Mouse (Mus musculus) hindbrain, postnatal 0 days (tissue): Measurements from ENCODE around the gene Nsun7. TPM values are rescaled to one million over a fixed set of nuclear protein-coding genes. Genes with fewer than 3 reads are reported as not detected.
"Not testable (repeated sequence)": the region's sequence is repeated elsewhere in the genome, so short reads cannot be mapped to it uniquely, and the experiment has no call there.

Experiments used
- ATAC-seq: fragments of 200-750 bp; cut with Nextera tagmentation; 2 replicates; pipeline ENCODE4 v1.8.0; 2017; ENCODE audit warnings: mild to moderate bottlenecking, moderate TSS enrichment, moderate library complexity
- DNase-seq: peaks from one replicate; pipeline ENCODE4 v3.0.0-alpha.2; 2015; ENCODE audit warnings: low spot score
- H3K27ac ChIP-seq: fragments of 300-500 bp; sonication (generic); 2 replicates; pipeline ENCODE4 v1.5.1; 2014; ENCODE audit warnings: mild to moderate bottlenecking
- H3K27me3 ChIP-seq: fragments of 300-500 bp; sonication (generic); 2 replicates; pipeline ENCODE4 v1.6.1; 2014; ENCODE audit warnings: low read length, mixed read lengths; ENCODE audit not compliant: insufficient read depth
- H3K36me3 ChIP-seq: fragments of 300-500 bp; sonication (generic); 2 replicates; pipeline ENCODE4 v1.6.1; 2014; ENCODE audit warnings: low read length, mixed read lengths; ENCODE audit not compliant: insufficient read depth
- H3K4me1 ChIP-seq: fragments of 300-500 bp; sonication (generic); 2 replicates; pipeline ENCODE4 v1.6.1; 2014; ENCODE audit warnings: antibody characterized with exemption, low read length, mixed read lengths; ENCODE audit not compliant: insufficient read depth
- H3K4me2 ChIP-seq: fragments of 300-500 bp; sonication (generic); 2 replicates; pipeline ENCODE4 v1.6.1; 2014; ENCODE audit warnings: low read depth, mild to moderate bottlenecking, low read length, moderate library complexity, mixed read lengths
- H3K4me3 ChIP-seq: fragments of 300-500 bp; sonication (generic); 2 replicates; pipeline ENCODE4 v1.5.1; 2014; ENCODE audit warnings: low read length
- H3K9ac ChIP-seq: fragments of 300-500 bp; sonication (generic); replicated peaks from 2 replicates; pipeline ENCODE4 v1.6.1; 2014; ENCODE audit warnings: mild to moderate bottlenecking, low read length, moderate library complexity, mixed read lengths
- H3K9me3 ChIP-seq: fragments of 300-500 bp; sonication (generic); 2 replicates; pipeline ENCODE4 v1.6.1; 2016; ENCODE audit warnings: low read length, mixed read lengths
- CTCF ChIP-seq: IDR thresholded peaks from 2 replicates; pipeline ENCODE4 v1.5.1; 2016; ENCODE audit warnings: antibody characterized with exemption, control low read depth, low read depth
- WGBS: fragments of 180-500 bp; shearing (Covaris S2); extraction: QIAGEN DNeasy Blood & Tissue Kit; methylation state at CpG from one replicate; pipeline ENCODE4 v1.1.7; 2014; 5-methylcytosine and 5-hydroxymethylcytosine counted together
- polyA plus RNA-seq: library from polyadenylated mRNA; unstranded; fragments of >200 nt; fragmentation: Nextera tagmentation; extraction: Ambion mirVana; gene quantifications from 2 replicates; pipeline ENCODE4 v1.2.1, GENCODE M21; 2015
- total RNA-seq: library from RNA; depleted of rRNA; stranded (reverse); fragments of >200 nt; gene quantifications from 2 replicates; pipeline ENCODE4 v1.2.3, GENCODE M21; 2014

The Nsun7 gene
- total and polyA plus RNA-seq, 2 experiments from 2014 or later, result 3.0 to 3.7 TPM

DNA sequence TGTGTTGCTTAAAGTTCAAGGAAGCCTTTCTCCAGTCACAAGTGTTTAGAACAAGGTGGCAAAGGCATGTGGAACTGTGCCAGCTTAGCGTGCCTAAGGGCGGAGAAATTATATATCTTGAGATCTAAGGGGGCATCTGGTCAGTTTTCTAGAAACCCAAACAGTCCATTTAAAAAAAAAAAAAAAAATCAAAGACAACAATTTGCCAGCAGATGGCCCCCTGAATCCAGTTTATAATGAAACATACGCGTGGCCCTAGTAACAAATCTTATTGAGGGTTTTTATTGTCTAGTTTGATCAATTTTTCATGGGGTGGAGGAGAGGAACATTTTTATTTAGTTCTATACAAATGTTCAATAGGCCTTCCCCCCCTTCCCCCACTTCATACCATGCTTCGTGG, 6.5 kb upstream of the Nsun7 start:
- TF ChIP-seq CTCF, result peak; percentile 52
- ATAC-seq (no peak), DNase-seq (peak; percentile 66)
- WGBS, result 45% methylated on average over 5 of the region's 5 CpGs
- Histone ChIP-seq H3K4me1 (no peaks in the 10 kb centered on the region), H3K9me3 (no peaks in the 10 kb centered on the region), H3K36me3 (no peaks in the 10 kb centered on the region), H3K4me2 (no peak overlapping the region), H3K27ac (no peak overlapping the region), H3K27me3 (no peaks in the 10 kb centered on the region), H3K4me3 (no peak overlapping the region), H3K9ac (no peak overlapping the region)

DNA sequence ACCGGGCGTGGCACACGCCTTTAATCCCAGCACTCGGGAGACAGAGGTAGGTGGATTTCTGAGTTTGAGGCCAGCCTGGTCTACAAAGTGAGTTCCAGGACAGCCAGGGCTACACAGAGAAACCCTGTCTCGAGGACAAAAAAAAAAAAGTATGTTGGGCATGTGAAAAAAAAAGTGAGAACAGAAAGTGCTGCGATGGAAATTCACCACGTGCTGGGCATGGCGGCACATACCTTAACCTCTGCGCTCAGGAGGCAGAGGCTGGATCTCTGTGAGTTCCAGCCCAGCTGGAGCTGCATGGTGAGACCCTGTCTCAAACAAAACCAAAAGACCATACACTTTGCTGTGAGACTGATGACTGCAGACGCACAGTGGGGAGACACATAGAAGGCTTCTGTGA, 4.7 kb upstream of the Nsun7 start:
- no peak for TF ChIP-seq CTCF
- DNase-seq, result no peak
- Histone ChIP-seq H3K27me3 (no peaks in the 10 kb centered on the region), H3K4me1 (no peaks in the 10 kb centered on the region), H3K36me3 (no peaks in the 10 kb centered on the region), H3K9me3 (no peaks in the 10 kb centered on the region), H3K4me2 (no peak overlapping the region), H3K4me3 (no peak overlapping the region), H3K9ac (no peak overlapping the region), H3K27ac (no peak overlapping the region)
- no peak for ATAC-seq
- WGBS, result 90% methylated on average over 10 of the region's 10 CpGs

DNA sequence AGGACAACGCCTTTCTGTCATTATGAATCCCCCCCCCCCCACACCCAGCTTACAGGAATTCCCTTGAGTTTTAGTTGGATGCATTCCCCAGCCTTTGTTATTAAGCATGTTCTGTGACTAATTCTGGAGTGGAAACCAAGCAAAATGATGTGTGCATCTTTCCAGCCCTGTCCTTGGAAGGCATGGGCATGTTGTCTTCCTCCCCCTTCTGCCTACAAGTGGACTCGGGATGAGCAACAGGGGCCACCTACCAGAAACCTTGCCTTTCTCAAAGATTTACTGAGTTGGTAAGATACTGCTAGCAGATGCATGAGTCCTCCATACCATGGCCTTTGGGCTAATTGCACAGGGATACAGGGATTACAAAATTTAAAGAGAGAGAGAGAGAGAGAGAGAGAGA, 697 bp upstream of the Nsun7 start:
- Histone ChIP-seq H3K4me1 (no peaks in the 10 kb centered on the region), H3K4me3 (no peak overlapping the region), H3K9ac (no peak overlapping the region), H3K4me2 (no peak overlapping the region), H3K27ac (no peak overlapping the region), H3K9me3 (no peaks in the 10 kb centered on the region), H3K36me3 (no peaks in the 10 kb centered on the region), H3K27me3 (no peaks in the 10 kb centered on the region)
- no peak for ATAC-seq
- WGBS, result 55% methylated on average over 2 of the region's 2 CpGs
- no peak for DNase-seq
- TF ChIP-seq CTCF, result no peak

DNA sequence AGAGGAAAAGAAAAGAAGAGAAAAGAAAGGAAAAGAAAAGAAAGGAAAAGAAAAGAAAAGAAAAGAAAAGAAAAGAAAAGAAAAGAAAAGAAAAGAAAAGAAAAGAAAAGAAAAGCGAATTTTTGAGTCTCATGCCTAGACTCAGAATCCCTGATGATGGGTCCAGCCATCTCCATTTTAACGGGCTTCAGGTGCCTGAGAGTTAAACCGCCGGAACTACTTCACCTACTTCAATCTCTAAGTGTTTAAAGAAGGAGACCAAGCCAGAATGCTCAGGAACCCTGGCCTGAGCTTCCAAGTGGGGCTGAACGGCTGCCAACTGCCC, 304 bp upstream of the Nsun7 start:
- not testable (repeated sequence) for H3K4me1 ChIP-seq, H3K27me3 ChIP-seq, H3K27ac ChIP-seq, H3K36me3 ChIP-seq, DNase-seq, H3K9me3 ChIP-seq
- H3K4me3 ChIP-seq, result peak overlapping the region; percentile 59
- 3% methylated on average over 5 of the region's 5 CpGs for WGBS
- H3K9ac ChIP-seq, result peak overlapping the region; percentile 68; the same call in 1 of the 2 replicates
- H3K4me2 ChIP-seq, result peak overlapping the region; percentile 81
- peak; percentile 65 for ATAC-seq

DNA sequence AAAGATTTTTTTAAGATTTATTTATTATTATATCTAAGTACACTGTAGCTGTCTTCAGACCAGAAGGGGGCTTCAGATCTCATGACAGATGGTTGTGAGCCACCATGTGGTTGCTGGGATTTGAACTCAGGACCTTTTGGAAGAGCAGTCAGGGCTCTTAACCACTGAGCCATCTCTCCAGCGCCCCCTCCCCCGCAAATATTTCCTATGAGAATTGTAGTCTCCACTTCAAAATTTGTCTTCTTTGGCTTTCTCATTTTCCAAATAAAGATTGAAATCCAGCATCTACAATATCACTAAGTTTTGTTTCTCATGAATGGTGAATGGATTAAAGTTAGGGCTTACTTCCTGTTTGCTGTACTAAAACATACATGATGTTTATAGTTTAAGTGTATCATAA, 2.8 kb downstream of the Nsun7 start:
- Histone ChIP-seq H3K4me1 (no peaks in the 10 kb centered on the region), H3K4me3 (no peak overlapping the region), H3K36me3 (no peaks in the 10 kb centered on the region), H3K27me3 (no peaks in the 10 kb centered on the region), H3K9me3 (no peaks in the 10 kb centered on the region), H3K27ac (no peak overlapping the region), H3K4me2 (no peak overlapping the region), H3K9ac (no peak overlapping the region)
- ATAC-seq (no peak), DNase-seq (no peak)
- no peak for TF ChIP-seq CTCF
- 87% methylated on average over 2 of the region's 2 CpGs for WGBS

DNA sequence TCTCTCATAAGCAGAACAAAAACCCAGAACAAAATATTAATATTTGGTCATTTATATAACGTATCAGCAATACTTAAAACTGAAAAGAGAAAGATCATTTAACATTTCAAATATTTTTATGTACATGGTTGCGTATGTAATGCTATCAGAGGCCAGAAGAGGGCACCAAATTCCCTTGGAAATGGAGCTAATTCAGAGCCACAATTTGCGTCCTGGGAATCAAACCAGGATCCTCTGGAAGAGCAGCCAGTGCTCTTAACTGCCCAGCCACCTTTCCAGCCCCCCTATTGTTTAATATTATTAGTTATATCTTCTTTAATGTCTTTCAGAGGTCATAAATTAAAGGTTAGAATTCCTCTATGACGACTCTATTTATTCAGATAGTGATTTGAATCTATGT, 3.7 kb downstream of the Nsun7 start:
- H3K27me3 ChIP-seq, result no peaks in the 10 kb centered on the region
- ATAC-seq, result no peak
- H3K4me1 ChIP-seq, result no peaks in the 10 kb centered on the region
- no peak overlapping the region for H3K27ac ChIP-seq
- H3K9ac ChIP-seq, result no peak overlapping the region
- peak; percentile 66 for TF ChIP-seq CTCF
- H3K4me2 ChIP-seq, result no peak overlapping the region
- no peaks in the 10 kb centered on the region for H3K9me3 ChIP-seq
- WGBS, result 36% methylated on average over 4 of the region's 4 CpGs
- no peaks in the 10 kb centered on the region for H3K36me3 ChIP-seq
- H3K4me3 ChIP-seq, result no peak overlapping the region
- peak; percentile 76 for DNase-seq

DNA sequence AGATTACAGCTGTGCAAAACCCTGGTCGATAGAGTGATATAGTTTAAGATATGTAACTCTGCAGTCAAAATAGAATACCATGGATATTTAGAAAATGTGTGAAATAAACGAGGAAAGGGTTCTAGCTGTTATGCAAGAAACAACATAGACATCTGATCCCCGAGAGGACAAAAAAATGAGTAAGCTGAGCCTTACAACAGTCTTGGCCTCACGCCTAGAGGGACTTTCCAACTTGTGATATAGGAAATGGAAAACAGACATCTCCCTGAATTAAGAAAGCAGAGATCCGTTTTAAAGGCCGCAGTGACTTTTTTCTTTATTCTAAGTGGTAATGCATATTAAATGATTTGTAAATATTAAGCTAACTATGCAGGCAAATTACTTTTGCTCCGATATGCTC, 9.9 kb downstream of the Nsun7 start:
- H3K36me3 ChIP-seq, result no peaks in the 10 kb centered on the region
- H3K27me3 ChIP-seq, result no peaks in the 10 kb centered on the region
- H3K4me3 ChIP-seq, result no peak overlapping the region
- H3K9me3 ChIP-seq, result no peaks in the 10 kb centered on the region
- no peak overlapping the region for H3K4me2 ChIP-seq
- no peak for TF ChIP-seq CTCF
- H3K4me1 ChIP-seq, result no peaks in the 10 kb centered on the region
- 84% methylated on average over 7 of the region's 7 CpGs for WGBS
- DNase-seq, result no peak
- no peak for ATAC-seq
- no peak overlapping the region for H3K9ac ChIP-seq
- no peak overlapping the region for H3K27ac ChIP-seq
